Mouse (Mus musculus) layer of hippocampus, adult 2 months (tissue): ENCODE measurements around the gene Pp2d1. TPM values are rescaled to one million over a fixed set of nuclear protein-coding genes. Genes with fewer than 3 reads are reported as not detected.
A peak's percentile ranks its signal among the peaks of the same experiment; 100 is the strongest.

Source experiments
- DNase-seq, 2 experiments: peaks; one replicate each; pipeline ENCODE4 v3.0.0; 2022; ENCODE audit warnings: low spot score in 2 of 2
- H3K27ac ChIP-seq: fragments of 200-600 bp; 2 replicates; pipeline ENCODE4 v1.8.1; 2022
- H3K4me3 ChIP-seq: fragments of 200-600 bp; 2 replicates; pipeline ENCODE4 v1.8.1; 2022; ENCODE audit warnings: mild to moderate bottlenecking
- CTCF ChIP-seq: fragments of 200-600 bp; conservative IDR thresholded peaks from 2 replicates; pipeline ENCODE4 v1.8.1; 2022; ENCODE audit warnings: antibody characterized with exemption, mild to moderate bottlenecking, moderate library complexity
- total RNA-seq, 2 experiments: library from RNA; stranded (reverse); gene quantifications; 2 replicates each; pipeline ENCODE4 v1.2.3; 2021

The Pp2d1 gene
- total RNA-seq, 2 experiments from 2014 or later, result not detected

DNA sequence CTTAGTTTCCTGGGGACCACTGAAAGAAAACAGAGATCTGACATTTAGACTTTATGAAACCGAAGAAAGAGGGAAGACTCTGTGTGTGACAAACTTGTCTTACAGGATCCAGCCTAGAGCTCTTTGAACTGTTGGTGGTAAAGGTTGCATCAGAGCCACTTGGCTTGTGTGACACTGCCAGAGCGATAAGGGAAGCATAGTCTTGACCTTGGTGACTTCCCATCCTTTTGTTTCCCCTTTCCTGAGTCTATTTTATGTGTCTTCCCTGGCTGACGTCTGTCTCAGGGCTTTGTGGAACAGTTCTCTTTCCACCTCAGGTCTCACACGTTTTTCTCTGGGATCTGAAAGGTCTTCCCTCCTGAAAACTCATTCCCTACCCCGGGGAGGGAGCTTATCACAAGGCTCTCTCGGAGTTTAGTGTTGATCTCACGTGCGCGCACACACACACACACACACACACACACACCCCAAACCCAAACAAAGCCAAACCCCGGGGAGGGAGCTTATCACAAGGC is 31.2 kb upstream of the Pp2d1 start:
- H3K4me3 ChIP-seq, result no peak overlapping the region
- no peak overlapping the region for H3K27ac ChIP-seq
- TF ChIP-seq CTCF, result no peak

DNA sequence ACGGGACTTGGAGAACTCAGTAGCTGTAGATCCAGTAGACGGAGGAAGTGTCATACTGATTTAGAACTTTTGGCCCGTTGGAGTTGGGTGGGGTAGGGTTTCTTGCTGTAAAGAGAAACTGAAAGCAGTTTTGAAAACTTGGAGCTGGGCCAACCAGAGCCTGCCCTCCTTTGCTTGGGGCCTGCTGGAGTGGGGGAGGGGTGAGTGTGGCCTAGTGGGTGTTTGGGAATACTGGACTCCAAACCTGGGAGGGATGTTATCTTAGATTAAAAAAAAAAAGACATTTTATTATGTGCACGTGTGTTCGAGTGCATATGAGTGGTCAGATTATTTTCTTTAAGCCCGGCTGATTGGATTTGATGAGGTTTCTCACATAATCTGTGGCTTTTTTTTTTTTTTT is 30.6 kb upstream of the Pp2d1 start:
- no peak for DNase-seq
- peak overlapping the region; percentile 93; the same call in 1 of the 2 replicates for H3K27ac ChIP-seq
- no peak for TF ChIP-seq CTCF
- peak overlapping the region; percentile 28; the same call in 1 of the 2 replicates for H3K4me3 ChIP-seq

More for the DNA sequence above, 31.2 kb upstream of the Pp2d1 start:
- no peak for DNase-seq

DNA sequence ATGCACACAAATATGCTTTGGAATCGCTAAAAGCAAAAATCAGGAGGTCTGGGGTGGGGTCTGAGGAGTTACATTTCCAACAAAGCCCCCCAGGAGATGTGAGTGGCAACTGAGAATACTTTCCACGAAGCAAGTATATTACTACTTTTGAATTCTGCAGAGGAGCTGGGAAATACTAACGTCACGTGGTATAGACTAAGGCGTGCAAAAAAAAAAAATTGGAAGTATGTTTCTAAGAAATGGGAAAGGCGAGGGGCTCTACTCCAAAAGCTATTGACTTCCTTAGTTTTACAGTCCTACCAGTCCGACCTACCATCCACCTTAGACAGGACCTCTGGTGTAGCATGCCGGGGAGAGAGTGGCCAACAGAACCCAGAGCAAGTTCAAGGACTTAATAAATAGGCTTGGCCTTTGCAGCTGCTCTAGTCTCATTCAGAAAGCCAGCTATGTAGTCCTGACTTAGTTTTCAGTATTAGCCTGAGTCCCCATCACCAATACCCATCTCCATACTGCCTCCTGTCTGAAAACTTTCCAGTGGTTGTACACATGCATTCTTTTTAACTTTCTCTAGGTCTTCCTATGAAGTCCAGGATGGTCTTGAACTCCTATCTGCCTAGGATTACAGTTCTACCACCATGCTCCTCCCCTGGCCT is 29.6 kb upstream of the Pp2d1 start:
- peak overlapping the region; percentile 93 for H3K27ac ChIP-seq
- no peak for DNase-seq
- peak overlapping the region; percentile 66 for H3K4me3 ChIP-seq
- TF ChIP-seq CTCF, result no peak

DNA sequence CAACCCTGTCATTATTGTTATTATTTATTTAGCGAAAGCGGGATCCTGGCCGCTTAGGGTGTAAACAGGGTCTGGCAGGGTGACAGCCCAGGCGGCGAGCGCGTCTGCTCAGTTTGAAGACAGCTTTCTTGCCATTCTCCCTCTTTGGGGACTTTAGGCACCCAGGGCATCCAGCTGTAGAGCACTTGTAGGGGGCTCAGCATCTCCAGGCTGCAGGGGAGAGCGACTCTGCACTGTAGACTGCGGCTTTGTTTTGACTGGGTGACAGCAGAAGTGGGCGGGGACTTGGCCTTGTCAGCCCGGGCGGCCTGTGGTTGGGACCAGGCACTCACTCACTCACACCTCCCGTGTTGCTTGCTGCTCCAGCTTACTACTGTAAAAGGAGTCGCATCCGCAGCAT is 28.9 kb upstream of the Pp2d1 start:
- no peak for TF ChIP-seq CTCF
- peak overlapping the region; percentile 66 for H3K4me3 ChIP-seq
- DNase-seq, result peak; percentile 53 to 66
- H3K27ac ChIP-seq, result peak overlapping the region; percentile 93

DNA sequence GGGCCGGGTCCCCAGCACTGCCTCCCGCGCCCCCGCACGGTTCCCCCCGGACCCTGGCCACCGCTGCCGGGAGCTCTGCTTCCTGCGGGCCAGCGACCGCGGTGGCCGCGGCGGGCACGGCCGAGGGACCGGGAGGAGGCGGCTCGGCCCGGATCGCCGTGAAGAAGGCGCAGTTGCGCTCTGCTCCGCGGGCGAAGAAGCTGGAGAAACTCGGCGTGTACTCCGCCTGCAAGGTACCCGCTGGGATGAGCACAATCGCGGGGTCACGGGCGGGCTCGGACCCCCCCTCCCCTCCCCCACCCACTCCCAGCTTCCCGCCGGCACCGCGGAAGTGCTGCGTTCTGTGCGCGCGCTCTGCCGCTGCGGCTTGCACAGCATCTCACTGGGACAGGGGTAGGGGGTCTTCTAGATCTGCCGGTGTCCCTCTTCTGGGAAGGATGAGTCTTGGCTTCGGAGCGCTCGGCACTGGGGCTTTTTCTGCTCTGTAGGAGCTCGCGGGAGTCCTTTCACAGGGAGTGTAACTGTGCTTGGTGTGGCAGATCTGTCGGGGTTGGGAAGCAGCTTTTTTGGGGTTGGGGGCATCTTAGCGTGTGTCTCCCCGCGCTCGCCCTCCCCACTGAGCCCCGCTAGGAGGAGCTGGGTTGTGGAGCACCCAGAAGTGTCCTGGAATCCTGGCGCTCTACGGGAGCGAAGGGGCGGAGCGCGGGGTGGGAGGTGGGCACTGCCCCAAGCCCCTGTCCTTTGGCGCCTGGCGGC is 28.3 kb upstream of the Pp2d1 start:
- Histone ChIP-seq H3K4me3 (peak overlapping the region; percentile 66), H3K27ac (peak overlapping the region; percentile 93)
- TF ChIP-seq CTCF, result peak; percentile 51
- no peak for DNase-seq

DNA sequence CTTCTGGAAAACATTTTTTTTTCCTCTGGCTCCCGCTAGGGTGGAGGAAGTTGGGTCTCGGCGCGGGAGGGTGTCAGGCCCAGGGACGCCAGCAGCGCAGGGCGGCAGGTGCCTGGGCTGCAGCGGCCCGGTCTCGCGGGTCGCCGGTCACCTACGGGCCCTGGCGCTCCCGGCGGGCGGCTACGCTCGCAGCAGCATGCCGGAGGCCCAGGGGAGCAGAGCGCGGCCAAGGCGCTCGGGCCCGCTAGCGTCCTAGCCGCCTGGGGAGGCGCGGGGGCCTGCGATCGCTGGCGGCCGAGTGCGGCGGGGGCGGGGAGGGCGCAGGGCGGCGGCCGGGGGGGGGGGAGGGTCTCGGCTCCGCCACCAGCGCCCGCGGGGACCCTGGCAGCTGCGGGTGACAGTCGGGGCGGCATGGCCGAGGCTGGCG is 27.7 kb upstream of the Pp2d1 start:
- H3K4me3 ChIP-seq, result peak overlapping the region; percentile 66
- peak in 1 of 2 experiments; percentile 41 for DNase-seq
- TF ChIP-seq CTCF, result peak; percentile 60
- H3K27ac ChIP-seq, result peak overlapping the region; percentile 93

DNA sequence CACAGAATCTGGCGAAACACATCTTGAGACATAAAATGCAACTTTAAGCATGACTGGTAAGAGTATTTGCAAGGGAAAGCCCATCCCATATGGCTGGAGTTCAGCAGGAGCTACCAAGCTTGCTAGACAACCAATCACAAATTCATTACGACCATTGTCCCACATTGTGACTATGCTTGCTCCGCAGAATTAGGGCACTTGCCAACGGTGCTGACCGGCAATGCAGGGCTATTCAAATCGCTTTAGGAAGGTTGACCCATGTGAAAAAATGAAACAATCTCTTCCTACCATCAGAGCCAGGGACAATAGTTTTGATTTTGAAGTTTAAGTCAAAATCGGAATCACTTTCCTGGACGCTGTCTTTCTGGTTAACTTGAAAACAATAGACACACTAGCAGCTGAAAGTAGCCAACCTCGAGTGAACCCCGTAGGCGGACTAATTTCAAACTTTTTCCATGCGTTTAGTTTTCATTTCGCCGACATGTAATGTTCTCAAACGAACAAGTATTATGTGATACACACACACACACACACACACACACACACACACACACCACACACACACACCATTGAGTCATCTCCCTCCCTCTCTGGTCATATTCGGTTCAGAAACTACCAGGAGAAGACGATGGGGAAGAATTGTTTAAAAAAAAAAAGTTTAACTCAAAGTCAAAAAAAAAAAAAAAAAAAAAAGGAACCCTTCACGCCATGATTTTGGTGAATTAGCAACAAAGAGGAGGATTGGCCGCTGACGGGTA is 27.1 kb upstream of the Pp2d1 start, which contains the start of gene Kat2b:
Kat2b (plus strand) TSS at position 701 of the 758 bp plus-strand sequence.
- Histone ChIP-seq H3K4me3 (peak within 1 kb of the TSS; percentile 66), H3K27ac (peak within 1 kb of the TSS; percentile 93)
- TF ChIP-seq CTCF, result no peak
- no peak for DNase-seq

DNA sequence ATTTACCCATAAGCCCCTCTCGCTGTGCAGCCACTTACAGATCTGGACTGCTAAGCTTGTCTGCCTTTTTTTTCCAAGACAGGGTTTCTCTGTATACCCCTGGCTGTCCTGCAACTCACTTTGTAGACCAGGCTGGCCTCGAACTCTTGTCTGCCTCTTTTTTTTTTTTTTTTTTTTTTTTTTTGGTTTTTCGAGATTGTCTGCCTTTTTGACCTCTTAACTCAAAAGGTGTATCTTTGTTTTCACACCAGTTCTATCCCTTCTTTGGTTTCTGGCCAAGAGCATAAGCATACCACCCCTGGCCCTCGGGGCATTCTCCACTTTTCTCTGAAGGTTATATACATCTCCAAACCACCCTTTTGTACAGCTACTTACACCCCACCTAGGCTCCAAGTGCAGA is 25.6 kb upstream of the Pp2d1 start:
- Histone ChIP-seq H3K27ac (no peak overlapping the region), H3K4me3 (no peak overlapping the region)
- no peak for DNase-seq
- no peak for TF ChIP-seq CTCF

DNA sequence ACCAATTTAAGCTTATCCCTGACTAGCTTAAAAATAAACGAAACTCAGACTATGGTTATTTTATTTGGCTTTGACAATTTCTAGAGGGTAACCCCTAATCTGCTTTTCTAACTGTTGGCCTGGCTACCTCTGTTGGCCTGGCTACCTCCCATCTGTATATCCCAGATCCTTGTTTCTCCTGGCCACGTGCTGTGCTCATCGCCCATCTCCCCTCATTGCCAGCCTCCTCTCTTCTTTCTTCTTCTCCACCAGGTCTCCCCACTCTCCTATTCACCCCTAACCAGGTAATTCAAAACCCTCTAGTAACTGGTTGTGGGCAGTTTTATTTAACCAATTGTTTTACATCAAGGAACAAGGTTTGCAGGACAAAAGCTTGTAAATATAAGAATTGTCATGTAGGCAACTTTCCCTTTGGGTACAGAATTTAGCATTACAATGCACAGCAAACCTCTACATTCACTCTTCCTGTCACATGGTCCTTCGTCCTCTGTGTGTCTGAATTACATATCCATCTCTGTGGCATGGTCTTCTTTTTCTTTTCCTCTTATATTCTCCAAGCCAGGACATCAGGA is 22.3 kb upstream of the Pp2d1 start:
- no peak for TF ChIP-seq CTCF
- Histone ChIP-seq H3K27ac (no peak overlapping the region), H3K4me3 (no peak overlapping the region)
- no peak for DNase-seq

DNA sequence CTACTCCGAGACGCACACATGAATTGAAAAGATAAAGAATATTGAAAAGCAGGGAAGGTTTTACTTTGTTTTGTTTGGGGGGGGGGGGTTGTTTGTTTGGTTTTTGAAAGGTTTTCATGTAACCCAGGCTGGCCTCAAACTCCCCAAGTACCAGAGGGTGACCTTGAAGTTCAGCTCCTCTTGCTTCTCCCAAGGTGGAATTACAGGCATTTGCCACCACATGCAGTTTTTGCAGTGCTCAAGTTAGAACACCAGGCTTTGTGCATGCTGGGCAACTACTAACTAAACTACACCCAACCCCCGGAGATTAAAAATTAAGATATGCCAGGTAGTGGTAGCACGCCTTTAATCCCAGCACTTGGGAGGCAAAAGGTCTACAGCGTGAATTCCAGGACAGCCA is 20.4 kb upstream of the Pp2d1 start:
- DNase-seq, result no peak
- no peak overlapping the region for H3K4me3 ChIP-seq
- no peak overlapping the region for H3K27ac ChIP-seq
- no peak for TF ChIP-seq CTCF

DNA sequence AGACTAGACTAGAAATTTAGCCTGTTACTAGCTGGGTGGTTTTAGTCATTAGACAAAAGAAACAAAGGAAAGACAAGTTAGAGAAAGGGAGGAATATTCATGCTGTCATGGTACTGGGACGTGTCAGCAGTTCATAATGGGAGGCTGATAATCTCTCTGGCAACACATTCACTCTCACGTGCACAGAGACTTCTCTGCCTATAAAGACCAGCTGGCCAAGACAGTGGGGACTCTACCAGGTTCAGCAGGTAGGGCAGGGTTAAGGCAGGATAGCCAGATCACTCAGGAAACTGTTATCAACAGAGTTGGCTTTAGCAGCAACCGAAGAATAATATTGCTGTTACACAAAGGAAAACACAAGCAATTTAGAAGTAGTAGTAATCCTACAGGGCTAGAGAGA is 18.2 kb upstream of the Pp2d1 start:
- no peak for TF ChIP-seq CTCF
- DNase-seq, result no peak
- Histone ChIP-seq H3K4me3 (no peak overlapping the region), H3K27ac (no peak overlapping the region)

DNA sequence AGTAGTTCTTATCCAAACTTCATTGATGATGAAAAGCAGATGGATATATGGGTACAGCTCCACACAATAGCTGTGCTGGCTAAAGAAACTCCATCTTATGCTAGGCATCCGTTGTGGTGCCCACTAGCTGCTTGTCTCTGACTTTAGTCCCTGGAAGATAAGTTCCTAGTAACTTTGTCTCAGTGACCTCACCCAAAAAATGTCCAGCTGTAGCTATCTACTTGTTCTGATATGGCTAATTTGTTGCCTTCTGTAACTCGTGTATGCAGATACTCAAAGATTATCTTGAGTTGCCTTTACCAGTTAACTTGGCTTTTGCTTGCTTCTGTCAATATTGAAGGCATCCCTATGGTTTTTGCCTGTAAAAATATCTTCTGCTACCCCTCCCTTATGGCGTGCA is 15.6 kb upstream of the Pp2d1 start:
- no peak for TF ChIP-seq CTCF
- no peak overlapping the region for H3K4me3 ChIP-seq
- no peak for DNase-seq
- H3K27ac ChIP-seq, result no peak overlapping the region
